Mouse (Mus musculus) spleen, adult 2 months (tissue): ENCODE results near the gene Adarb1. TPM values are rescaled to one million over a fixed set of nuclear protein-coding genes. Genes with fewer than 3 reads are reported as not detected.

Source experiments
- DNase-seq, 2 experiments: peaks; one replicate each; pipeline versions ENCODE4 v3.0.0 to v3.0.0-alpha.2; 2012 to 2021; ENCODE audit warnings: low spot score in 2 of 2, low read depth in 1 of 2
- H3K27ac ChIP-seq: fragments of 200-500 bp; 2 replicates; pipeline ENCODE4 v1.5.1; 2012; ENCODE audit warnings: low read length, inconsistent platforms; ENCODE audit not compliant: insufficient read depth
- H3K27me3 ChIP-seq: fragments of 200-500 bp; 2 replicates; pipeline ENCODE4 v1.6.1; 2012; ENCODE audit warnings: mild to moderate bottlenecking, moderate library complexity, low read length, inconsistent platforms; ENCODE audit not compliant: control insufficient read depth, insufficient read depth
- H3K36me3 ChIP-seq: fragments of 200-500 bp; 2 replicates; pipeline ENCODE4 v1.6.1; 2012; ENCODE audit warnings: mild to moderate bottlenecking, low read length, inconsistent platforms; ENCODE audit not compliant: control insufficient read depth, insufficient read depth
- H3K4me1 ChIP-seq: fragments of 200-500 bp; 2 replicates; pipeline ENCODE4 v1.6.1; 2011; ENCODE audit warnings: inconsistent platforms; ENCODE audit not compliant: control insufficient read depth, insufficient read depth, insufficient read length
- H3K4me3 ChIP-seq: fragments of 200-500 bp; 2 replicates; pipeline ENCODE4 v1.5.1; 2011; ENCODE audit warnings: mild to moderate bottlenecking, inconsistent platforms; ENCODE audit not compliant: insufficient read depth, insufficient read length; ENCODE audit errors: extremely low read depth
- CTCF ChIP-seq: fragments of 200-500 bp; IDR thresholded peaks from 2 replicates; pipeline ENCODE4 v1.5.1; 2011; ENCODE audit warnings: mild to moderate bottlenecking, inconsistent platforms; ENCODE audit not compliant: insufficient read depth, insufficient read length, insufficient replicate concordance; ENCODE audit errors: extremely low read depth
- POLR2A ChIP-seq: fragments of 200-500 bp; IDR thresholded peaks from 2 replicates; pipeline ENCODE4 v1.6.1; 2011; ENCODE audit warnings: low read depth, low read length, inconsistent platforms
- WGBS: fragments of 180-500 bp; shearing (Covaris S2); methylation state at CpG from one replicate; pipeline ENCODE4 v1.1.7; 2018; 5-methylcytosine and 5-hydroxymethylcytosine counted together
- polyA plus RNA-seq: library from polyadenylated mRNA; depleted of rRNA; stranded (reverse); fragments of >200 nt; gene quantifications from 2 replicates; pipeline ENCODE4 v1.2.3, GENCODE M21; 2012

Gene Adarb1
- polyA plus RNA-seq, 1 experiment: 2.2 TPM

GRCm38 (mm10) chr10:77387558-77387957, 30.5 kb downstream of the Adarb1 start:
- no peaks in the 10 kb centered on the region for H3K27me3 ChIP-seq
- H3K4me3 ChIP-seq: no peak overlapping the region
- no peak for DNase-seq
- no peak overlapping the region for H3K27ac ChIP-seq
- H3K36me3 ChIP-seq: no peaks in the 10 kb centered on the region
- TF ChIP-seq CTCF (no peak), POLR2A (no peak)
- no peaks in the 10 kb centered on the region for H3K4me1 ChIP-seq
- 83% methylated on average over 1 of the region's 1 CpGs for WGBS

GRCm38 (mm10) chr10:77385731-77386130, 32.3 kb downstream of the Adarb1 start:
- Histone ChIP-seq H3K27ac (no peak overlapping the region), H3K4me3 (no peak overlapping the region), H3K4me1 (no peaks in the 10 kb centered on the region), H3K36me3 (no peaks in the 10 kb centered on the region), H3K27me3 (no peaks in the 10 kb centered on the region)
- no peak for DNase-seq
- TF ChIP-seq POLR2A: no peak
- no peak for TF ChIP-seq CTCF
- WGBS: 86% methylated on average over 4 of the region's 4 CpGs

GRCm38 (mm10) chr10:77383045-77383444, 35.0 kb downstream of the Adarb1 start:
- WGBS: 91% methylated on average over 8 of the region's 8 CpGs
- Histone ChIP-seq H3K36me3 (no peaks in the 10 kb centered on the region), H3K4me3 (no peak overlapping the region), H3K4me1 (no peaks in the 10 kb centered on the region), H3K27me3 (no peaks in the 10 kb centered on the region), H3K27ac (no peak overlapping the region)
- no peak for TF ChIP-seq CTCF
- TF ChIP-seq POLR2A: no peak
- DNase-seq: no peak

- H3K4me3 ChIP-seq: no peak overlapping the region
- H3K4me1 ChIP-seq: no peaks in the 10 kb centered on the region
- no peaks in the 10 kb centered on the region for H3K36me3 ChIP-seq
- no peak for TF ChIP-seq POLR2A
- TF ChIP-seq CTCF: no peak
- 65% methylated on average over 2 of the region's 2 CpGs for WGBS
- no peak overlapping the region for H3K27ac ChIP-seq
- no peaks in the 10 kb centered on the region for H3K27me3 ChIP-seq
- DNase-seq: no peak
Measured at GRCm38 (mm10) chr10:77381191-77381590, 36.9 kb downstream of the Adarb1 start.

GRCm38 (mm10) chr10:77380716-77381115, 37.4 kb downstream of the Adarb1 start:
- DNase-seq: no peak
- no peak overlapping the region for H3K27ac ChIP-seq
- no peaks in the 10 kb centered on the region for H3K27me3 ChIP-seq

GRCm38 (mm10) chr10:77379199-77379598, 38.9 kb downstream of the Adarb1 start:
- H3K27me3 ChIP-seq: no peaks in the 10 kb centered on the region
- no peak overlapping the region for H3K27ac ChIP-seq
- no peak for DNase-seq
- 95% methylated on average over 4 of the region's 4 CpGs for WGBS
- H3K36me3 ChIP-seq: no peaks in the 10 kb centered on the region
- H3K4me1 ChIP-seq: no peaks in the 10 kb centered on the region
- no peak for TF ChIP-seq POLR2A
- TF ChIP-seq CTCF: no peak
- H3K4me3 ChIP-seq: no peak overlapping the region

More at GRCm38 (mm10) chr10:77380716-77381115, 37.4 kb downstream of the Adarb1 start:
- WGBS: 67% methylated on average over 6 of the region's 6 CpGs
- Histone ChIP-seq H3K4me1 (no peaks in the 10 kb centered on the region), H3K4me3 (no peak overlapping the region), H3K36me3 (no peaks in the 10 kb centered on the region)
- TF ChIP-seq CTCF (no peak), POLR2A (no peak)

GRCm38 (mm10) chr10:77376056-77376455, 42.0 kb downstream of the Adarb1 start:
- Histone ChIP-seq H3K27me3 (no peaks in the 10 kb centered on the region), H3K4me3 (no peak overlapping the region), H3K4me1 (no peaks in the 10 kb centered on the region), H3K36me3 (no peaks in the 10 kb centered on the region), H3K27ac (no peak overlapping the region)
- WGBS: 94% methylated on average over 1 of the region's 1 CpGs
- TF ChIP-seq POLR2A (no peak), CTCF (no peak)
- no peak for DNase-seq
